Mouse (Mus musculus): ENCODE data around the gene Set. TPM values are rescaled to one million over a fixed set of nuclear protein-coding genes. Genes with fewer than 3 reads are reported as not detected.

Set gene
- polyA plus RNA-seq, 1 experiment from 2014 or later, result 218 TPM

DNA sequence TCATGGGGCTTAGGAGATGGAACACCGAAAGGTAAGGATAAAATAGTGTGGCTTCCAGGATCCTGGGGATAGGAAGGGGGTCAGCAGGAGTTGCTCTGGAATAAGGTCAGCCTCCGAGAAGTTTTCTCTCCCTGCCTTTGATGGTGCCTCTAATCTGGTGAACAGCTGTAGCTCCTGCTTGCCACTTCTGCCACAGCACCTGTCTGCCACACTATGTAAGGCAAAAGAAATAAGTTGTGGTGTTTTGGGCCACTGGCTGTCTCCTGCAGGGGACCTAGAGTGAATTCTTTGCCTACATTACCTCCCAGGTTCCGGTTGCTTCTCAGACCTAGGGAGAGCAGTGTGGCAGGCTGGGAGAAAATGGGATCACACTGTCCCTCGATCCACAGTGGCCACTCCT is 21.6 kb downstream of the Set start:
- no peak for ATAC-seq (ENCODE audit: insufficient number of reproducible peaks, insufficient read depth, low FRiP score, low read depth)
- Histone ChIP-seq H3K4me3 (ENCODE audit: control insufficient read depth in 1 of 2, insufficient read depth in 1 of 2, low read depth in 1 of 2, low read length in 2 of 2) (peak overlapping the region in 1 of 2 experiments; percentile 55; a peak in 1 of 4 replicates), H3K9ac (ENCODE audit: low read length) (peak overlapping the region; percentile 75), H3K4me1 (ENCODE audit: control insufficient read depth in 2 of 2, insufficient read depth in 2 of 2, low read length in 2 of 2) (peaks cover 7 to 8% of the 10 kb centered on the region in 2 experiments), H3K27ac (replicated peaks in 1 of 2; ENCODE audit: control insufficient read depth in 1 of 2, insufficient read depth in 1 of 2, low read depth in 2 of 2, low read length in 2 of 2) (peak overlapping the region; percentile 70 to 85), H3K9me3 (ENCODE audit: control insufficient read depth, low read length) (no peaks in the 10 kb centered on the region), H3K27me3 (ENCODE audit: control insufficient read depth, insufficient read depth, low read length) (no peaks in the 10 kb centered on the region), H3K4me2 (ENCODE audit: low read length) (peak overlapping the region; percentile 94), H3K36me3 (ENCODE audit: control insufficient read depth, insufficient read depth, low read length) (peaks cover 8% of the 10 kb centered on the region; the same call in 1 of the 2 replicates)
- 68% methylated on average over 4 of the region's 4 CpGs for WGBS

DNA sequence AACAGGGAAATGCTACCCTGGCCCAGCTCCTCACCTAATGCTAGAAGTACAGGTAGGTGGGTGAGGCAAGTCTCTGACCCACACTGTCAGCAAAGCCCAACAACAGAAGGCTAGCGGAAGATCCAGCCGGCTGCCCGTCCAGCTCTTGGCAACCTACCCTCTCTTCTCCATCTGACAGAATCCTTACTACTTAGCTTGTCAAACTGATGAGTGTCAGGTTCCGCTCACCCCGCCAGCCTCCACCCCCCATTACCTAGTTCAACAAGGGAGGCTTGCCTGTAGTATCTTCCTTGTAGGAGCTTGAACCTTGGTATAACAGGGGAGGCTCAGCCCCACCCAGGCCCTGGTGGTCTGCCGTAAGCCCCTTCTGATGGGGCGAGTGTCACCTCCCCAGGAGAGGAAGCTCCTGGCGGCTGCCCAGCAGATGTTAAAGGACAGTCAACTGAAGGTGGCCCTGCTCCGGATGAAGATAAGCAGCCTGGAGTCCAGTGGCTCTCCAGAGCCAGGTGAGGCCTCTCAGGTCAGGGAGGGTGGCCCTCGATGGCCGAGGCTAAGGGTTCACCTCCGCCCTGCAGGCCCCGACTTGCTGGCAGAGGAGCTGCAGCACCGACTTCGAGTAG is 23.1 kb downstream of the Set start:
- Histone ChIP-seq H3K36me3 (ENCODE audit: control insufficient read depth, insufficient read depth, low read length) (0 out of 2 replicates have a peak, but pooled peaks cover 4% of the 10 kb centered on the region), H3K4me2 (ENCODE audit: low read length) (no peak overlapping the region), H3K4me1 (ENCODE audit: control insufficient read depth in 2 of 2, insufficient read depth in 2 of 2, low read length in 2 of 2) (peaks cover 7 to 8% of the 10 kb centered on the region in 2 experiments), H3K27me3 (ENCODE audit: control insufficient read depth, insufficient read depth, low read length) (no peaks in the 10 kb centered on the region), H3K9ac (ENCODE audit: low read length) (no peak overlapping the region), H3K4me3 (ENCODE audit: control insufficient read depth in 1 of 2, insufficient read depth in 1 of 2, low read depth in 1 of 2, low read length in 2 of 2) (no peak overlapping the region), H3K27ac (replicated peaks in 1 of 2; ENCODE audit: control insufficient read depth in 1 of 2, insufficient read depth in 1 of 2, low read depth in 2 of 2, low read length in 2 of 2) (no peak overlapping the region), H3K9me3 (ENCODE audit: control insufficient read depth, low read length) (no peaks in the 10 kb centered on the region)
- no peak for ATAC-seq (ENCODE audit: insufficient number of reproducible peaks, insufficient read depth, low FRiP score, low read depth)
- WGBS, result 74% methylated on average over 15 of the region's 15 CpGs

GRCm38 (mm10) chr2:30084113-30084512 is 26.9 kb downstream of the Set start:
- Histone ChIP-seq H3K27ac (replicated peaks in 1 of 2; ENCODE audit: control insufficient read depth in 1 of 2, insufficient read depth in 1 of 2, low read depth in 2 of 2, low read length in 2 of 2) (no peak overlapping the region), H3K4me3 (ENCODE audit: control insufficient read depth in 1 of 2, insufficient read depth in 1 of 2, low read depth in 1 of 2, low read length in 2 of 2) (no peak overlapping the region), H3K4me1 (ENCODE audit: control insufficient read depth in 2 of 2, insufficient read depth in 2 of 2, low read length in 2 of 2) (no peaks in the 10 kb centered on the region; a peak in 1 of 4 replicates), H3K36me3 (ENCODE audit: control insufficient read depth, insufficient read depth, low read length) (0 out of 2 replicates have a peak, but pooled peaks cover 4% of the 10 kb centered on the region), H3K27me3 (ENCODE audit: control insufficient read depth, insufficient read depth, low read length) (no peaks in the 10 kb centered on the region), H3K9me3 (ENCODE audit: control insufficient read depth, low read length) (no peaks in the 10 kb centered on the region), H3K4me2 (ENCODE audit: low read length) (peak overlapping the region; percentile 49; the same call in 1 of the 2 replicates), H3K9ac (ENCODE audit: low read length) (no peak overlapping the region)
- WGBS, result 52% methylated on average over 5 of the region's 5 CpGs
- no peak for ATAC-seq (ENCODE audit: insufficient number of reproducible peaks, insufficient read depth, low FRiP score, low read depth)

GRCm38 (mm10) chr2:30084632-30085031 is 27.5 kb downstream of the Set start:
- H3K4me2 ChIP-seq (ENCODE audit: low read length), result peak overlapping the region; percentile 49
- WGBS, result 19% methylated on average over 12 of the region's 12 CpGs
- H3K27ac ChIP-seq (replicated peaks in 1 of 2; ENCODE audit: control insufficient read depth in 1 of 2, insufficient read depth in 1 of 2, low read depth in 2 of 2, low read length in 2 of 2), result no peak overlapping the region
- no peaks in the 10 kb centered on the region for H3K9me3 ChIP-seq (ENCODE audit: control insufficient read depth, low read length)
- H3K9ac ChIP-seq (ENCODE audit: low read length), result peak overlapping the region; percentile 30; the same call in 1 of the 2 replicates
- no peaks in the 10 kb centered on the region for H3K27me3 ChIP-seq (ENCODE audit: control insufficient read depth, insufficient read depth, low read length)
- H3K4me3 ChIP-seq (ENCODE audit: control insufficient read depth in 1 of 2, insufficient read depth in 1 of 2, low read depth in 1 of 2, low read length in 2 of 2), result no peak overlapping the region
- H3K36me3 ChIP-seq (ENCODE audit: control insufficient read depth, insufficient read depth, low read length), result 0 out of 2 replicates have a peak, but pooled peaks cover 5% of the 10 kb centered on the region
- no peaks in the 10 kb centered on the region; a peak in 1 of 4 replicates for H3K4me1 ChIP-seq (ENCODE audit: control insufficient read depth in 2 of 2, insufficient read depth in 2 of 2, low read length in 2 of 2)
- ATAC-seq (ENCODE audit: insufficient number of reproducible peaks, insufficient read depth, low FRiP score, low read depth), result no peak

DNA sequence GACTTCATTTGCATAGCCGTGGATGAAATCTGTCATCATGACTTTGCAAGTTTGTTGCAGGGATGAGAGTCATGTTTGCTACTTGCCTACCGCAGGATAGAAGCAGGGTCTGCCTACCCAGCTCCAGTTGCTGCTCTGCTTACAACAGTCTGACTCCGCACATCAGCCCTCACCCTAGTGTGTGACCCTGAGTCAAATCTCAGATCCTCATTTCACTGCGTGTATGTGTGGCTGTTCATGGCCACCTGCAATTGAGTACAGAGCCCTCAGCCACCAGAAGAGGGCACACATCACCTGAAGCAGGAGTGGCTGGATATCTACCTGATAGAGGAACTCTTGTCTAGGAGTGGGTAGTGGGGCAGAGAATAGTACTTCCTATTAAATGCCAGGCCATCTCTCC is 30.1 kb downstream of the Set start:
- no peak for ATAC-seq (ENCODE audit: insufficient number of reproducible peaks, insufficient read depth, low FRiP score, low read depth)
- no peak overlapping the region for H3K27ac ChIP-seq (replicated peaks in 1 of 2; ENCODE audit: control insufficient read depth in 1 of 2, insufficient read depth in 1 of 2, low read depth in 2 of 2, low read length in 2 of 2)
- H3K4me3 ChIP-seq (ENCODE audit: control insufficient read depth in 1 of 2, insufficient read depth in 1 of 2, low read depth in 1 of 2, low read length in 2 of 2), result no peak overlapping the region
- no peaks in the 10 kb centered on the region for H3K27me3 ChIP-seq (ENCODE audit: control insufficient read depth, insufficient read depth, low read length)
- H3K4me1 ChIP-seq (ENCODE audit: control insufficient read depth in 2 of 2, insufficient read depth in 2 of 2, low read length in 2 of 2), result no peaks in the 10 kb centered on the region; a peak in 1 of 4 replicates
- H3K9ac ChIP-seq (ENCODE audit: low read length), result no peak overlapping the region
- peaks cover 23% of the 10 kb centered on the region for H3K36me3 ChIP-seq (ENCODE audit: control insufficient read depth, insufficient read depth, low read length)
- H3K4me2 ChIP-seq (ENCODE audit: low read length), result no peak overlapping the region
- H3K9me3 ChIP-seq (ENCODE audit: control insufficient read depth, low read length), result no peaks in the 10 kb centered on the region
- 90% methylated on average over 4 of the region's 4 CpGs for WGBS

DNA sequence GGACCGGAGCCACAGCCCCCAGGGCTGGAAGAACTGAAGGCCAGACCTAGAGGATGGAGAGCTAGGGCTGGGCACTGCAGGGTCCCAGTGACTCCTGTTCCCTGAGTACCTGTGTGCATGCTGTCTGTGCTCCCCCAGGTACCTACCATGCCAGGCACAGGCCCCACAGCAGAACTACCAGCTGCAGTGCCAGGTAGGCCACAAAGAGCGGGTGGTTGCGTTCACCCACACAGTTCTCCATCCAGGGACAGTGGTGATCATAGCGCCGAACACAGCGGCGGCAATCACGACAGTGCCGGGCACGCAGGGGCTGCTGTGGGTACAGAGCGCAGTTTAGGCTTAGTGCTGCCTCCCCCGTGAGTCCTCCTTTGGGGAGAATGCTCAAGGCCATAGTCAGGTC is 34.3 kb downstream of the Set start:
- H3K9ac ChIP-seq (ENCODE audit: low read length), result no peak overlapping the region
- H3K36me3 ChIP-seq (ENCODE audit: control insufficient read depth, insufficient read depth, low read length), result peaks cover 23% of the 10 kb centered on the region
- no peaks in the 10 kb centered on the region for H3K27me3 ChIP-seq (ENCODE audit: control insufficient read depth, insufficient read depth, low read length)
- ATAC-seq (ENCODE audit: insufficient number of reproducible peaks, insufficient read depth, low FRiP score, low read depth), result no peak
- H3K27ac ChIP-seq (replicated peaks in 1 of 2; ENCODE audit: control insufficient read depth in 1 of 2, insufficient read depth in 1 of 2, low read depth in 2 of 2, low read length in 2 of 2), result no peak overlapping the region
- H3K4me1 ChIP-seq (ENCODE audit: control insufficient read depth in 2 of 2, insufficient read depth in 2 of 2, low read length in 2 of 2), result peaks cover 5 to 17% of the 10 kb centered on the region in 2 experiments; a peak in 3 of 4 replicates
- 95% methylated on average over 12 of the region's 12 CpGs for WGBS
- H3K4me3 ChIP-seq (ENCODE audit: control insufficient read depth in 1 of 2, insufficient read depth in 1 of 2, low read depth in 1 of 2, low read length in 2 of 2), result no peak overlapping the region
- no peak overlapping the region for H3K4me2 ChIP-seq (ENCODE audit: low read length)
- H3K9me3 ChIP-seq (ENCODE audit: control insufficient read depth, low read length), result no peaks in the 10 kb centered on the region

DNA sequence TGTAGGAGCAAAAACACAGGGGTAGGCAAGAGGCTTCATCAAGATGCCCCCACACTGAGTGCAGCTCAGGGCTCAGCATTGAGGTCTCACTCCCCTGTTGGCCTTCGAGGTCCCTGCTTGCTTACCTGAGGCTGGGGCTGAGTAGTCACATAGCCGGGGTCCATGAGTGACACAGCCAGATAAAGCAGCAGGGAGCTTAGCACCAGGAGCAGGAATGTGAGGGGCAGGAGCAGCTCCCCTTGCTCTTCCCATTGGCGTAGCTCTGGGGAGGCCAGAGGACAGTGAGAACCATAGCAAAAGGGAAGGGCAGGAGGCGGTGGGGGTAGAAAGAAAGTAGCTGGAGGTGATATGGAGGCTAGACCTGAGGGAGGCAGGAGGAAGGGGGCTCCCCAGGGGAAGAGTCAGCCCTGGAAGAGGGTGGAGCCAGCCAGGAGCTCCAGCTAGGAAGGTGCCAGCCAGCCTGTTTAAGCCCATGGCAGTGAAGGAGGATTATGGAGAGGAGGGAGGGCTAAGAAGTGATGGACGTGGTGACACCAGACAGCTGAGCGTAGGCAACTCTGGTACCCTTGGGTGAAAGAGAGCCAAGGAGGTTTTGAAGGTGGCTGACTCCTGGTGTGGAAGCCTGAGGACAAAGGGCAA is 35.2 kb downstream of the Set start:
- H3K4me3 ChIP-seq (ENCODE audit: control insufficient read depth in 1 of 2, insufficient read depth in 1 of 2, low read depth in 1 of 2, low read length in 2 of 2), result peak overlapping the region in 1 of 2 experiments; percentile 78; a peak in 2 of 4 replicates
- 32% methylated on average over 6 of the region's 6 CpGs for WGBS
- H3K9me3 ChIP-seq (ENCODE audit: control insufficient read depth, low read length), result no peaks in the 10 kb centered on the region
- ATAC-seq (ENCODE audit: insufficient number of reproducible peaks, insufficient read depth, low FRiP score, low read depth), result no peak
- peaks cover 5 to 17% of the 10 kb centered on the region in 2 experiments; a peak in 3 of 4 replicates for H3K4me1 ChIP-seq (ENCODE audit: control insufficient read depth in 2 of 2, insufficient read depth in 2 of 2, low read length in 2 of 2)
- peaks cover 23% of the 10 kb centered on the region for H3K36me3 ChIP-seq (ENCODE audit: control insufficient read depth, insufficient read depth, low read length)
- peak overlapping the region; percentile 89 for H3K9ac ChIP-seq (ENCODE audit: low read length)
- peak overlapping the region; percentile 95 for H3K4me2 ChIP-seq (ENCODE audit: low read length)
- H3K27me3 ChIP-seq (ENCODE audit: control insufficient read depth, insufficient read depth, low read length), result no peaks in the 10 kb centered on the region
- H3K27ac ChIP-seq (replicated peaks in 1 of 2; ENCODE audit: control insufficient read depth in 1 of 2, insufficient read depth in 1 of 2, low read depth in 2 of 2, low read length in 2 of 2), result peak overlapping the region in 1 of 2 experiments; percentile 57; a peak in 1 of 4 replicates

All from heart, embryonic 14.5 days (tissue).